Mouse (Mus musculus) left cerebral cortex, postnatal 36 days (tissue): ENCODE measurements around the gene Sypl2. TPM values are rescaled to one million over a fixed set of nuclear protein-coding genes. Genes with fewer than 3 reads are reported as not detected.

ENCODE experiments used
- DNase-seq, 2 experiments: peaks; one replicate each; pipeline ENCODE4 v3.0.0; 2021 to 2022; ENCODE audit warnings: low spot score in 2 of 2, mixed read lengths in 1 of 2
- intact Hi-C: fragments of 180-260 bp; cut with DNase I; formaldehyde crosslinking; loops from one replicate; pipeline ENCODE4 v1.15.1; 2025
- total RNA-seq, 2 experiments: library from RNA; stranded (reverse); gene quantifications; 2 replicates each; pipeline ENCODE4 v1.2.3; 2021

Sypl2 gene
- total RNA-seq, 2 experiments from 2014 or later = 1.0 to 1.9 TPM

DNA sequence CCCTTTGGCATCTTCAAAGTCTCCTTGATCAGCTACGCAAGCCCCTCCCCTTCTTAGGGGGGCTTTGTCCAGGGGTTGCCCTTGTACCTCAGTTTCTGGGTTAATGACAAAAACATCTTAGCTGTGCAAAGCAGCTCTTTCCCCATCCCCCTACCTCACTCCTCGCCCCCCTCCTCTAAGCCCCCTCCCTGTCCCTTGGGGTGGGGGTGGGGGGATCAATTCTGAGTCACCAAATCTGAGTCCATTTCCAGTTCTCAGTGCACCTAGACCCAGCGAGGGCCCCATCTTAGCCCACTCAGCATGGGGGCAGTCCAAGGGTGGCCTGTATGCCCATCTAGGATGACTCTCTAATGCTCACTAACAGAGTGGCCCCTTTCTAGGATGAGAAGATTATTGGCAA, 17.4 kb downstream of the Sypl2 start:
- intact Hi-C loops = no loop called here
- peak in 1 of 2 experiments; percentile 2 for DNase-seq

GRCm38 (mm10) chr3:108206731-108207375, 19.6 kb downstream of the Sypl2 start:
- intact Hi-C loops = no loop called here
- DNase-seq = peak in 1 of 2 experiments; percentile 24

- intact Hi-C loops = no loop called here
- DNase-seq = no peak
Measured at GRCm38 (mm10) chr3:108205601-108206000, 20.8 kb downstream of the Sypl2 start.

- no peak for DNase-seq
Measured at GRCm38 (mm10) chr3:108204470-108204869, 22.0 kb downstream of the Sypl2 start.

DNA sequence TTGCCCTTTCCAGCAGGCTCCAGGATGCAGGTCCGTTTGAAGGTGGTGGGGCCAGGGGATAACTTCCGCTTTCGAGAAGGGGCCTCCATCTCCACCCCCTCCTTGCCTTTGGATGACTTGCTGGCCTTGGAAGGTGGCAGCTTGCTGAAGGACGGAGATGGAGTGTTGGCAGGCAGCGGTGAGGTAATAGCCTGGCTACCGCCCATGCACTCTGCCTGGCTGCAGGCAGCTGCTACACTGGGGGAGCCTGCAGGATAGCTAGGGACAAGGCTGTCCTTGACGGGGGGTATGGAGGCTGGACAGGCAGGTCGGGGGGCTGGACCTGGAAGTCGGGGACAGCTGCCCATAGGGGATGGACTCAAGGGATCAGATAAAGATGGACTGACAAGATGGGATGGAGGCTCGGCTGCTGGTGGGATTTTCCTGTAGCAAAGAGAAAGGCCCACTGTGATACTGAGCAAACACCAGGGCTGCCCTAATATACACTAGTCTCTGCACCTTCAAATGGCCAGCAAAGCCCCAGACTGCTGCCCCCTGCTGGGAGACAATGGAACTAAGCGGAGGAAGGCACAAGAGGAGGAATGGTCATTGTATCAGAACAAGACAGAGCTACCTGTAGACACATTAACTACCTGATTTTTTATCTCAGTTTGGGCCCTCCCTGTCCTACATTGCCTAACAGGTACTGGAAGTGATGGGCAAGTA, 22.7 kb downstream of the Sypl2 start:
- intact Hi-C loops = loop anchor here (1.0 kb wide), 1 partner anchor 40 kb away; no protein-coding TSS in a partner anchor
- peak; percentile 74 to 79 for DNase-seq

More at GRCm38 (mm10) chr3:108204470-108204869, 22.0 kb downstream of the Sypl2 start:
- intact Hi-C loops = loop anchor here (1.0 kb wide), 1 partner anchor 41 kb away; no protein-coding TSS in a partner anchor

- intact Hi-C loops = no loop called here
Measured at GRCm38 (mm10) chr3:108203212-108203611, 23.2 kb downstream of the Sypl2 start.

DNA sequence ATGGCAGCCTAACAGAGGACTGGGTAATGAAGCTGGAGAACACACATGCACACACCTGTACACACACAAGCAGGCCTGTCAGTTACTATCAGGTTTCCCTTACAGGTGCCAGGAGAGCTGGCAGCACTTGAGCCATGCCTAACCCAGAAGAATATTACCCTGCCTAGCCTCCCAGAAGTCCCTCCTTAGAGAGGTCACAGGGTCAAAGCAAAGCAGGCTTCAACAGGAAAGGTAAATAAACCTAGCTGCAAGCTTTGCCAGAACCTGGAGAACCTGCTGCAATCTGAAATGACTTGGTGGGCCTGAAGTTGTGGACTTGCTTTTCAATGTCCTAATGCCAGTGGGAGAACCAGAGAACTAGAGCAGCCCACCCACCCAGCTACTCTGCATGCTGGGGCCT, 23.9 kb downstream of the Sypl2 start:
- intact Hi-C loops = no loop called here
- DNase-seq = peak in 1 of 2 experiments; percentile 5

More at GRCm38 (mm10) chr3:108203212-108203611, 23.2 kb downstream of the Sypl2 start:
- peak in 1 of 2 experiments; percentile 7 for DNase-seq

DNA sequence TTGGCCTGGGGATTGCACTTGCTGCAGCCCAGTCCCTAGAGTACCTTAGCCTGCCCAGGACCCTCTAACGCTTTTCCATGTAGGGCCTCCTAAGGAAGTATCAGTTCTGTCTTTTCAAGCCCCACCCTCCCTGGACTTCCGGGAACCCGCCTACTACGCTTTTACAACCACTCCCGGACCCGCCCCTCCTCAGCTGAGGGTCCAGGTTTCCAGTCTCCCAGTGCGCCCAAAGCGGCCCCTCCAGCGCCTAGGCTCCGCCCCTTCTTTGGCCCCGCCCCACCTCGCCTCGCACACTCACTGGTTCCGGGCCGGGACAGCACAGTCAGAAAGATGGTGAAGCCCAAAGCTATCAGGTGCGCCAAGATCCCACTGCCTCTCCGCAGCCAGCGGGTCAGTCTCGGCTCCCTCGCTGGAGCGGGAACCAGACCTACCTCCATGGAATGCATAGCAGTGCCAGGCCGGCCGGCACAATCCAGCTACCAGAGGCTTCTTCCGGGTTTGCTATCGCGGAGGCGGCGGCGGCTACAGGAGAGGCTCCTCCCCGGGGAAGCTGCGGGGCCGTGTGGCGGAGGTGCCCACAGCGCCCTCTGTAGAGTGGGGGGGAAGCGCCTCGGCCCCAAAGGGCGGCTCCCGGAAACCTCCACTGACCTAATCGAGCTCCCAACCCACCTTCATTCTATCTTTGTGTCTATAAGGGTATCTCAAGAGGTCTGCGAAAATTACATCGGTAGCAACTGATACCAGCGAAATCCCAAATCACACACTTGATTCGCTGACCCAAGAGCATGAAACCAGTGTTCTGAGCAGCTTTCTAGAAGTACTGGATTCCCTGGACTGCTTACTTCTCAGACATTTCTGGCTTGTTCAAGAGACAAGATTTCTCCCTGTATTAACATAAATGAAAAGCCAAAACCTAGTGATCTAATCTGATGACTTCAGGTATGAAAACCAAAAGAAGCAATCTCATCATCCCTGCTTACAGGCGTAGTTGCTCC, 25.8 kb downstream of the Sypl2 start, which contains the start of gene Cyb561d1:
TSS of gene Cyb561d1 (minus strand) at position 884 of the 995 bp plus-strand sequence.
- intact Hi-C loops = no loop called here
- peak; percentile 89 to 90 for DNase-seq

DNA sequence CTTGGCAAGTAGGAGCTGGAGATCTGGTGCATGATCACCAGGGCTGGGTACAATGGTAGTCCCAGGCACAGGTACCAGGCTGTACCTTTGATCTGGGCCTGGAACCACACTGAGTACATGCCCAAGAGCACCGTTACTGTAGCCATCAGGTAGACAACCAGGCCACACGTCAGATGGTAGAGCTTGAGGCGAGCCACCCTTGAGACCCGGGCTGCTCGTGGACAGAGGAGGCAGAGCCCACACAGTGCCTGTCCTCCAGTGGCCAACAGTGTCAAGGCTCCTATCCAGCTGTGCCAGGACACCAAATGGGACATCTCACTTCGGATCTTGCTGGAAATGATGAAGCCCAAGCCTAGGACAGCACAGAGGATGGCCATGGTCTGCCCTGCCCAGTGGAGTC, 27.2 kb downstream of the Sypl2 start:
- no peak for DNase-seq
- intact Hi-C loops = no loop called here

GRCm38 (mm10) chr3:108197066-108197497, 29.4 kb downstream of the Sypl2 start:
- peak; percentile 83 to 87 for DNase-seq
- intact Hi-C loops = no loop called here

DNA sequence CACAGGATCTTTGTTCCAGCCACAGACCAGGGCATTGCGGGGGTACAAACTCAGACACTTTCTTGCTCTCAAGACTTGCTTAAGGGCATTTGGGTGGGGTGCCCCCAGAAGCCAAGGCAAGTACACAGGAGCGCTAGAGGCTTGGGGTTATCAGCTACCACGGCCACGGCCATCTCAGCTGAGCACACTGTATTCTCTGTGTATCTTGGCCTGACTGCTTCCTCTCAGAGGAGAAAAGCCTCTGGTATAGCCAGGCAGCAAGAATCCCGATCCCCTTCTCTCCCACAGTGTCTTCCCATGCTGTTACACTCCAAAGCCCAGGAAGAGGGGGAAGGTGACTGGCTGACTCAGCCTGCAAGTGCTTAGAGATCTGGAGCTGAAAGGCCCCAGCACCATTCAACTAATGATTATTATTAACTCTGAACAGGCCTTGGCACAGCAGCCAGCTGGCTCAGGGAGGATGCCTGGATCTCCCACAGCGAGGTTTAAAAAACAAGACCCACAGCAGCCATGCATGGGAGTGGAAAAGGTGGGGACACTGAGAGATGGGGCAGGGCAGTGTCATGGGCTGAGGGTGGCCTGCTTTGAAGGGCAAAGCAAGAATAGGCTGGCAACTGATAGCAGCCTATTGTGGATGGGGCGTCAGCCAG, 30.4 kb downstream of the Sypl2 start:
- intact Hi-C loops = no loop called here
- peak; percentile 44 to 57 for DNase-seq

DNA sequence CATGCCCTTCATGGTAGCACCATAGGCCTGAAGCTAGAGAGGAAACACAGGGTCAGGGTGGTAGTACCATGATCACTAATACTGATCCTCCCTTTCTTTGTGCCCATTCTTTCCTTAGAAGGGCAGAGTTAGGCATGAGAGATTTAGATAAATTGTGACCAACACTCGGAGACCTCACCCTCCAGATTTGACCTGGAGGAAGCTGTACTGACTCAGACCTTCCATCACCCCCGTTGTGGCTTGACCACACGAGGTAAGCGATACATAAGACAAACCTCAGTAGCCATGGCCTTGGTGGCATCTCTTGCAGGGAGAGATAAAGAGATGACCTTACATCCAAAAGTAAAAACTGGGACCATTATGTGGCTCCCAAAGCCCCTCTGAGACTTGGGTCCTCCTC, 31.2 kb downstream of the Sypl2 start:
- DNase-seq = no peak
- intact Hi-C loops = no loop called here

GRCm38 (mm10) chr3:108193686-108194085, 32.8 kb downstream of the Sypl2 start:
- peak in 1 of 2 experiments; percentile 13 for DNase-seq
- intact Hi-C loops = no loop called here

DNA sequence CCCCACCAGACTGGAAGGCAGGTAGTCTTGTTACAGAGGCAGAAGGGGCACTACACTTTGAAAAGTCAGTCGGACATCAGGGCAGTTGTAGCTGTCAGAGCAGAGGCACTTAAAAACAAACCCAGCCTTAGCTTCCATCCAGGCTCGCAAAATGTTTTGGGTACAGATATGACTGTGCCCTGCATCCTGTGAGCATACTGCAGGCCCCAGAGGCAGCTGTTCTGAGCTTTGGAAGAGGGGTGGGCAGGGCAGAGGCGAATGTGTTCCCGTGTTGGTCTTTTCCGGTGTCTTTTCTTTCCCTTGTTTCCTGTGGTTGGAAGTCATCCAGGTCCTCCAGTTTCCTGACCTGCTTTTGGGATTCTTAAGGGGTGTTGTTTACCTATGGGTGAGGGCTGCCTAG, 36.6 kb downstream of the Sypl2 start:
- peak in 1 of 2 experiments; percentile 10 for DNase-seq
- intact Hi-C loops = no loop called here

DNA sequence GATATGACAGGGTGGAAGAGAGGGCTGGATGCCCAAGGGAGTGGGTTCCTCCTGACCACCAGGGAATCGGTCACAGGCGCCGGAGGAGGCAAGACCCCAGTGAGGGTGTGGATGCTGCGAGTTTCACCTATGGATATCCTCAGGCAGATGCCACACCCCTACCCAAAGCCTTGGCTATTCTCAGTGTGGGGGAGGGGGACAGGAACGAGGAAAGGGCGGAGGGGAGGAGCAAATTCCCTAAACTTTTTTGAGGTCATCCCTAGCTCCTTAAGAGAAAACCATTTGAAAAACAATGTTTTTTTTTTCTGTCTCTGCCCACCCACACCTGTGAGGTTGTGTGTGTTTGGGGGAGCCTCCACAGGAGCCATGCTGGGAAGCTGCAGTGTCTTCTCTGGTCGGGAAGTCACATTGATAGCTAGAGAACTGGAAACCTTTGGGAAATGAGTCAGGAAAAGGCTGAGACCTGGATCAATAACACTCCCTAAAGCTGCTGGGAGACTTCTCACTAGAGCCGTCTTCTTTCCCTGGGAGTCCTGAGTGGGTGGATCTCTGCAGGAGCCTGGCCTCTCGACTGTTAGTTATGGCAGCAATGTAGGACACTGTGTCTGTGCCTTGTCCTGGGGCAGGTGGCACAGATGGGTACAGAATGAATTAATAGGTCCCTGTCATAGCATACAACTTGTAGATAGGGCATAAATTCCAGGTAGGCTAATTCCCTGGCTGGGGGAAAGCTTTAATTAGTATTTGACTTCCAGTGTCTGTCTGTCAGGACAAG, 37.5 kb downstream of the Sypl2 start:
- intact Hi-C loops = no loop called here
- DNase-seq = peak in 1 of 2 experiments; percentile 4

DNA sequence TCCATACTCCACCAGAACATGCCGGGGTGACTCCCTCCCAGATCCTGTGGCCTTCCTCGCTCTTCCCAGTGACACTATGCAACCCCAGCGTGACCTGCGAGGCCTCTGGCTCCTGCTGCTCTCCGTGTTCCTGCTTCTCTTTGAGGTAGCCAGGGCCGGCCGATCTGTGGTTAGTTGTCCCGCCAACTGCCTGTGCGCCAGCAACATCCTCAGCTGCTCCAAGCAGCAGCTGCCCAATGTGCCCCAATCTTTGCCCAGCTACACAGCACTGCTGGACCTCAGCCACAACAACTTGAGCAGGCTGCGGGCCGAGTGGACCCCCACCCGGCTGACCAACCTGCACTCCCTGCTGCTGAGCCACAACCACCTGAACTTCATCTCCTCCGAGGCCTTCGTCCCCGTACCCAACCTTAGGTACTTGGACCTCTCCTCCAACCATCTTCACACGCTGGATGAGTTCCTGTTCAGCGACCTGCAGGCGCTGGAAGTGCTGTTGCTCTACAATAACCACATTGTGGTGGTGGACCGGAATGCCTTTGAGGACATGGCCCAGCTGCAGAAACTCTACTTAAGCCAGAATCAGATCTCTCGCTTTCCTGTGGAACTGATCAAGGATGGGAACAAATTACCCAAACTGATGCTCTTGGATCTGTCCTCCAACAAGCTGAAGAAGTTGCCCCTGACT, 39.2 kb downstream of the Sypl2 start:
- peak in 1 of 2 experiments; percentile 17 for DNase-seq
- intact Hi-C loops = no loop called here

- DNase-seq = peak; percentile 72 to 79
- intact Hi-C loops = no loop called here
Measured at GRCm38 (mm10) chr3:108186098-108187047, 40.1 kb downstream of the Sypl2 start, which contains the start of gene Amigo1. Gene Amigo1, plus strand, starts transcription at chr3:108186335.
